Mouse (Mus musculus): ENCODE data around the gene Ugt1a2. TPM values are rescaled to one million over a fixed set of nuclear protein-coding genes. Genes with fewer than 3 reads are reported as not detected.
"Not testable (repeated sequence)": the region's sequence is repeated elsewhere in the genome, so short reads cannot be mapped to it uniquely, and the experiment has no call there.

Ugt1a2 gene
- 0.42 and 1.1 TPM in 2 replicates for total RNA-seq (2015)
- total RNA-seq (2017) = 0.57 TPM in 1 of 2 replicates, not detected in the other

DNA sequence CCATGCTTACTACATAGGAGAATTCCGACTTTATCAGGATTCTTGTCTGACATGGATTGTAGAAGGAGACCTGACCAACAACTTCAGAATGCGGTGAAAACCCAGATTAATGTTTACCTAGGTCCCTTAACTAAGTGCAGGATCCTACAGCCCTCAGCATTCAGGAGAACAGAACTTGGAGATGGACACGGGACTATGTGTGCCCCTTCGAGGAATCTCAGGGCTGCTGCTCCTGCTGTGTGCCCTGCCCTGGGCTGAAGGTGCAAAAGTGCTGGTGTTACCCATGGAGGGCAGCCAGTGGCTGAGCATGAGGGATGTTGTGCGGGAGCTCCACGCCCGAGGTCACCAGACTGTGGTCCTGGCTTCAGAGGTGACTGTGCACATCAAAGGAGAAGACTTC, at the start of gene Ugt1a2:
TSS of gene Ugt1a2 (plus strand) at position 146 of the 400 bp plus-strand sequence.
- no peak for ATAC-seq (replicated peaks; ENCODE audit: poor library complexity)

DNA sequence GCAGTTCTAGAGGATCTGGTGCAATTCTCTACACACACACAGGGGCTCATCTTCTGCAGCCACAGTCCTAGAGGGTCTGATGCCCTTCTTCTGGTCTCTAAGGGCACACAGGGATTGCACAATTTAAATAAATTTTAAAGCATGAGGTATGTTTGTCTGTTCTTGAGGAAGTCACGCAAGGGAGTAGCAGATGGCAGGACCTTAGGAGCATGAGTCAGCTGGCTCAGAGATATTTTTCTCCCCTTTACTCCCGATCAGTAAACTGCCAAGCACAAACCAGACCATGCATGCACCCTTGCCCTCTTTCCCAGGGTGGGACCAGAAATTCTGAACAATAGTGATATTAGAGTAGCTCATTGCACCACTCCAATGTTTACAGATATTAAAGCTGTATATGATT, 42.0 kb upstream of the Ugt1a2 start:
- peak; percentile 58 for ATAC-seq (replicated peaks; ENCODE audit: poor library complexity)

DNA sequence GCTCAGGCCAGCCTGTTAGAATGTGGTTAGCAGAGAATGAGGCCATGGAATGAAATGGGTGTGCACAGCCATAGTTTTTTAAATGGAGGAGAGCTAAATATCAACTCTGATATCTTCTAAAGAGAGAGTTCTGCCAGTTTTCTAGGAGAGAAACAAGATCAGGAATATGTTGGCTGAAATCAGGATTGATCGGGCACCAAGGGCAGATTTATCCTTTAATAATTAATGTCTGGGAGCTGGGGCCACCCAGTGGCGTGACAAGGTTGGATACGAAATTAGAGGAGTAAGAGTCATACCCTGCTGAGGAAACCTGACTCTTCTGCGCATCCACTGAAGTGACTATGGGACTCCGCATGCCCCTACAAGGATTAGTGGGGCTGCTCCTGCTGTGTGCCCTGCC, 34.7 kb upstream of the Ugt1a2 start, which contains the start of gene Ugt1a5:
TSS of gene Ugt1a5 (plus strand) at position 302 of the 400 bp plus-strand sequence.
- ATAC-seq (replicated peaks; ENCODE audit: poor library complexity) = no peak

- ATAC-seq (replicated peaks; ENCODE audit: poor library complexity) = not testable (repeated sequence)
Measured at GRCm38 (mm10) chr1:88172190-88172589, 28.2 kb upstream of the Ugt1a2 start.

DNA sequence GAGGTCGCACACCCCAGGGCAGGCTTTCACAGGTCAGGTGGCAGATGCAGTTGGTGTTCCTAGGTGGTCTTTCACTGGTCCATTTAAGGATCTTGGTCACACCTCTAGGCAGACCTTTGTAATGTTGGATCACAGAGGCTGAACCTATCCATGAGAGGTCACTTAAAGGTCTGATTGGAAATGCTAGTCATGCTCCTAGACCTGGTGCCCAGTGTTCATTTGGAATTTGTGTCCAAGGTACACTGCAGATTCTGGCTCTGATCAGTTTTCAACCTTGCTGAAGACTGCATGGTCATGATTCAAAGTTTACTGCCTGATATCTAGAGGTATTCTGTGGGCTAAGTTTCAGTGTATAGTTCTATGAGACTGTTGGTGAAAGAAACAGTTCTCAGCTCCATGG, 20.7 kb upstream of the Ugt1a2 start:
- no peak for ATAC-seq (replicated peaks; ENCODE audit: poor library complexity)

DNA sequence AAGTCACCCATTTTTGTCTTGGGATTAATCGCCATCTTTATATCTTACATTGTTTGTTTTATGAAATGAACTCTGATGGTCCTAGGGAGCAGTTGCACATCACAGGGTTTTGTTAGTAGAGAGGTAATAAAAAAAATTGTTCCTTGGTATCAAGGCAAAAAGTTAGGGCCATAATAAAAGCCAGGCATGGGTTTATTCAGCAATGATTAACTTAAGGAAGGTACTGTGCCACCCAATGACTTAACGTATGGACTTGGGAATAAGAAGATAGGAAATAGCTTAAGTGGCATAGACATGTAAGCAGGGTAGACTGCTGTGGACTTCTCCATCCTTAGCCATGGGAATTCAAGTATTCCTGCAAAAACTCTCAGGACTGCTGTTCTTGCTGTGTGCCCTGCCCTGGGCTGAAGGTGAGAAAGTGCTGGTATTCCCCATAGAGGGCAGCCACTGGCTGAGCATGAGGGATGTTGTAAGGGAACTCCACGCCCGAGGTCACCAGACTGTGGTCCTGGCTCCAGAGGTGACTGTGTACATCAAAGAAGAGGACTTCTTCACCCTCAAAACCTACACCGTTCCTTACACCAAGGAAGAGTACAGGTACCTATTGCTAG, 14.0 kb upstream of the Ugt1a2 start:
- ATAC-seq (replicated peaks; ENCODE audit: poor library complexity) = no peak

GRCm38 (mm10) chr1:88192136-88192535, 8.3 kb upstream of the Ugt1a2 start:
- no peak for ATAC-seq (replicated peaks; ENCODE audit: poor library complexity)

- no peak for ATAC-seq (replicated peaks; ENCODE audit: poor library complexity)
Measured at GRCm38 (mm10) chr1:88195687-88196086, 4.7 kb upstream of the Ugt1a2 start.

DNA sequence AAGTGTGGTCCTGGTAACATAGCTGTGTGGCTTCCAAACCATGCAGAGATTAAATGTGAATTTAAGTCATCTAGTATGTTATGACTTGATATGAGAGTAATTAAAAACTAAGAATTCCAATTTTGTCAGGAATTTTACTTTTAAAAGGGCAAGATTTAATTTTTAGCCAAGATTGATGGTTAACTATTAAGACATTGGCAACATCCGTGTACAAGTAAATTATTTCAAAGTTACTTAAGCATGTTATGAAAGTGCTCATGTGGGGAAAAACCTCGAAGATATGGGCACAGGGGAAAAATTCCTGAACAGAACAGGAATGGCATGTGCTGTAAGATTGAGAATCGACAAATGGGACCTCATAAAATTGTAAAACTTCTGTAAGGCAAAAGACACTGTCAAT, 3.0 kb upstream of the Ugt1a2 start:
- ATAC-seq (replicated peaks; ENCODE audit: poor library complexity) = no peak

- no peak for ATAC-seq (replicated peaks; ENCODE audit: poor library complexity)
Measured at GRCm38 (mm10) chr1:88199996-88200395, 405 bp upstream of the Ugt1a2 start.

- peak; percentile 69 for ATAC-seq (replicated peaks; ENCODE audit: poor library complexity)
Measured at GRCm38 (mm10) chr1:88205294-88205922, 5.0 kb downstream of the Ugt1a2 start, which contains the start of gene Dnajb3. Dnajb3 (minus strand) TSS chr1:88205782.

DNA sequence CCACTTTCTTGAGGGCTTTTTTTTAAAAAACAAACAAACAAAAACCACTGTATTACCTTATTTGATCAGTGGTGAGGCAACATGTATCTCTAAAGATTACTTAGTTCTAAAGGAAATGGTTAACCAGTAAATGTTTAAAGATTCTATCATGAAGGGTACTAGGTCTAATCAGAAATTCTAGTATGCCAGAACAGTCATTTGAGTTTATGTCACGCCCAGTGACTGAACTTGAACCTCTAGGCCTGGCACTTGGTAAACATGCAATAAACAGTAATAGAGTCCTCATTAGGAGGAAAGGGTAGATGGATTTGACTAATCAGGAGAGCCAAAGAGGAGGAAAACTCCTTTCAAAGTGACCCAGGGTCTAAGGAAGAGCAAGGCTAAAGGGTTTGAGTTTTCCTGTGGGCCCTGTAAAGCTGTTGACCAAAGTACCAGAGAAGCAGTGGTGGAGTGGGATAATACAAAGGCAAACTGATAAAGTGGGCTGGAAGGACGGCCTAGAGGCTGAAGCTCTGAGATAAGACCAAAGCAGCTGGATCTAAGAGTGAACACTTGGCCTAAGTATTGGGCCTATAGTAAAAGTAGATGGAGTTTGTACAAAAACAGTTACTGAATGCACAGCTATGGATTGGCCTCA, 6.6 kb downstream of the Ugt1a2 start:
- peak; percentile 79 for ATAC-seq (replicated peaks; ENCODE audit: poor library complexity)

DNA sequence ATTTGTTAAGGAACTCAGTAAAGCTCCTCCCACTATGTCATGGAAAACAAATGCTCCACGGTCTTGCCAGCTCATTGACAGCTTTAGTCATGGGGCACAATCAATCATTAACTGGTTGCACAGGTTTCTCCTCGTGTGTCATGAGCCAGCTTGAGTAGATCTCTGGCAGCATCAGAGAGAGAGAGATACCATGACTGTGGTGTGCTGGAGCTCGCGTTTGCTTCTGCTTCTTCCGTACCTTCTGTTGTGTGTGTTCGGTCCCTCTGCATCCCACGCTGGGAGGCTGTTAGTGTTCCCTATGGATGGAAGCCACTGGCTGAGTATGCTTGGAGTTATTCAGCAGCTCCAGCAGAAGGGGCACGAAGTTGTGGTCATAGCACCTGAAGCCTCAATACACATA, 11.4 kb downstream of the Ugt1a2 start, which contains the start of gene Ugt1a1:
TSS of gene Ugt1a1 (plus strand) at position 148 of the 400 bp plus-strand sequence.
- ATAC-seq (replicated peaks; ENCODE audit: poor library complexity) = no peak

DNA sequence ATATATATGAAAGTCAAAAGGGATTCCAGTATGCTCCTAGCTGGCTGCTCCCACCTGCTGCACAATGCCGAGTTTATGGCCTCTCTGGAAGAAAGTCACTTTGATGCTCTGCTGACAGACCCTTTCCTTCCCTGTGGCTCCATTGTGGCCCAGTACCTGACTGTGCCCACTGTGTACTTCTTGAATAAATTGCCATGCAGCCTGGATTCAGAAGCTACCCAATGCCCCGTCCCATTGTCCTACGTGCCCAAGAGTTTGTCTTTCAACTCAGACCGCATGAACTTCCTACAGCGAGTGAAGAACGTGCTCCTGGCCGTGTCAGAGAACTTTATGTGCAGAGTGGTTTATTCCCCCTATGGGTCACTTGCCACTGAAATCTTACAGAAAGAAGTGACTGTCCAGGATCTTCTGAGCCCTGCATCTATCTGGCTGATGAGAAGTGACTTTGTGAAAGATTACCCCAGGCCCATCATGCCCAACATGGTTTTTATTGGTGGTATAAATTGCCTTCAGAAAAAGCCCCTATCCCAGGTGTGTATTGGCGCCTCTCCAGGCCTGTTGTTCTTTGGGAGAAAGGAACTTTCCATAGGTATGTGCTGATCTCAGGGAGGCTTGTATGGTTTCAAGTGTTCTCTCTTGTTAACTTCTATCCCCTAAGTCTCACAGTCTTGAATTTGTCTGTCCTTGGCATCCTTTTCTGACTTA, 12.1 kb downstream of the Ugt1a2 start:
- no peak for ATAC-seq (replicated peaks; ENCODE audit: poor library complexity)

DNA sequence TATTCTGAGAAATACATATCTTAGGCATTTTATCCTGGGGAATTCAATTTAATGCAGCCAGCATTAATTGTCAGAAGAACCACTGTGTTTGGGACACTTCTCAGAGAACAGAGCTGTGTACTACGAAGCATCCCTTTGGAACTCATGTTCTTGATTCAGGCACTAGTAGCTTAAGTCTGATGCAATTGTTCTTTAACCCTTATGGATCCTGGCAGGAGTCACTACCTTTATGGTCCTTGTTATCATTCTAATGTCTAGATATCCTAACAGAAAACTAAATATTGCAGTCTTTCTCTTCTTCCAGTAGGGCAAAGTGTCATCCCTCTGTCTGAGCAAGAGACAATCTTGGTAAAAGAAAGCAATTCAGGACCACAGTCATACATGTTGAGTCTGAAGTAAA, 12.7 kb downstream of the Ugt1a2 start:
- ATAC-seq (replicated peaks; ENCODE audit: poor library complexity) = no peak

GRCm38 (mm10) chr1:88213766-88214461, 13.5 kb downstream of the Ugt1a2 start:
- 0 out of 2 replicates have a peak, but pooled peaks have one; percentile 4 for ATAC-seq (replicated peaks; ENCODE audit: poor library complexity)

DNA sequence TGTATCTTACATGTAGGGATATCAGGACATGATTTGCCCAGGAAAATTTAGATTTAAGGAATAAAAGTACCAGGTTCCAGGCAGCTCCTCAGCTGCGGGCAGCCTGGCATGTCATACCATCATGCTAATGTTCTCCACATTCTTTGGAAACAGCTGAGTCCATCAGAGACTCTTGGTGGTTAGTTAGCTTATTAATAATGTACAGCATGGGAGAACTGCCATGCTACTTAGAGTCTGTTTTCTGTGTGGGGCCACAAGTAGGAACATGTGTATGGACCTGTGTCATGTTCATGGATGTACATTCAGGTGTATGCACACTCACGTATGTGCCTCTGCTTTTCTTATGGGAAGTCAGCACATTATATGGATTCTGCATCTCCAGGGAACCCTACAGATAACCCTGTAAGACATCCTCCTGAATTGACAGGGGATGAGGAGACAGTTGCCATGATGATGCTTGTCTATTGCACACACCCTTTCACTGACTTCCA, 14.1 kb downstream of the Ugt1a2 start:
- no peak for ATAC-seq (replicated peaks; ENCODE audit: poor library complexity)

GRCm38 (mm10) chr1:88215466-88216380, 15.3 kb downstream of the Ugt1a2 start:
- ATAC-seq (replicated peaks; ENCODE audit: poor library complexity) = no peak

- no peak for ATAC-seq (replicated peaks; ENCODE audit: poor library complexity)
Measured at GRCm38 (mm10) chr1:88216551-88216950, 16.1 kb downstream of the Ugt1a2 start.

All from megakaryocyte progenitor cell, adult 5-6 weeks (primary cell).